Mouse (Mus musculus) urinary bladder, adult 18-20 months (tissue): ENCODE measurements around the gene Ankzf1.

Experiments
- DNase-seq, 2 experiments: peaks; one replicate each; pipeline ENCODE4 v3.0.0; 2022; ENCODE audit warnings: low spot score in 2 of 2, mixed read lengths in 2 of 2

Gene Ankzf1

DNA sequence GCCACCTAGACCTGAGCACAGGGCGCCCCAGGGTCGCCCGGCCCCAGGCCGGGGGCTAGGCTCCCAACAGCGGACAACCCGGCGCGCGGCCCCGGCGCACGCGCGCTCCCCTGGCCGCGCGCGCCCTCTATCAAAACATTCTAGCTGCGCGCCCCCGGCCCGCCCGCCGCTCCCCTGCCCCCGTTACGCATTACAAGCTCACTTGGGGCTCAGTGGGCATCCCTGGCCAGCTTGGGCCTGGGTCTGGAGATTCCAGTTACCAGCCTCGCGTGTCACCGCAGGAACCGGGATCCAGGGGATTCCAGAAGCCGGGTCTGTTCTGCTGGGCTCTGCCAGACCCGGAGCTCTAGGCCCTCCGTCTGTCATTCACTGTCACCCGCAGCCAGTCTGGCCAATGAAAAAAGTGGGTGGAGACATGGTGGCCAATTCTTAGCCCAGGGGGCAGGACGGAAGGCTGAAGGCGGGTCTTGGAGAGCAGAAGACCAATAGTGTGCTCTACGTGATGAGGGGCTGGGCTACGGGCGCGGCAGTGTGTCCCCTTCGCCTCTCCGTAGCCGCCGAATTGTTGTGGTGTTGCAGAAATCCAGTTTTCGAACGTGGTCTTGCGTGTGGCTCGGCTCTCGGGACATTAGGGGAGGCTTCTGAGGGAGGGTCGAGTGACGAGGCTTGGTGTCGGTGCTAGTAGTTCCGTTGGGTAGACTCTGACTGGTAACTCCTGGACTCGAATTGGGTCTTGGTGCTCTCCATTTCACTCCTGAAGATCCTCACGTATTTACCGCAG, at the start of gene Ankzf1, which contains the start of gene Atg9a:
Ankzf1 (plus strand) TSS at position 530 of the 781 bp plus-strand sequence.
Atg9a (minus strand) TSS at position 575 of the 781 bp plus-strand sequence.
- DNase-seq = peak; percentile 86 to 96

GRCm38 (mm10) chr1:75142301-75143261, 49.4 kb upstream of the Ankzf1 start, which contains the start of the genes Cnppd1 and Retreg2:
TSS of gene Cnppd1 (minus strand) at chr1:75142711.
TSS of gene Retreg2 (plus strand) at chr1:75142778.
- peak; percentile 93 to 97 for DNase-seq

DNA sequence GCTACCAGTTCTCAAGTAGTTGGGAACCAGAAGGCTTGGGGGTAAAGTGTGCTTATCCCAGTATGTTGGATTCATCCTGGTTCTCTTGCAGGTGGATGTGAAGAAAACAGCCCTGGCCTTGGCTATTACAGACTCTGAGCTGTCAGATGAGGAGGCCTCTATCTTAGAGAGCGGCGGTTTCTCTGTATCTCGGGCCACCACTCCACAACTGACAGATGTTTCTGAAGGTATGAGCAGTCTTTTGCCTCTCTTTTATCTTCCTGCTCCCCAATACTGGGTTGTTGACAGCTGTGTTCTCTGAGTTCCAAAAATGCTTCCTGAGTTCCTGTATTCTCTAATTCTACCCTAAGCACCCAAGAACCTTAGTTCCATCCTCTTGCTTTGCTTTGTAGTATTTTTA, 46.4 kb upstream of the Ankzf1 start:
- DNase-seq = no peak

GRCm38 (mm10) chr1:75147411-75148135, 44.4 kb upstream of the Ankzf1 start:
- DNase-seq = no peak

DNA sequence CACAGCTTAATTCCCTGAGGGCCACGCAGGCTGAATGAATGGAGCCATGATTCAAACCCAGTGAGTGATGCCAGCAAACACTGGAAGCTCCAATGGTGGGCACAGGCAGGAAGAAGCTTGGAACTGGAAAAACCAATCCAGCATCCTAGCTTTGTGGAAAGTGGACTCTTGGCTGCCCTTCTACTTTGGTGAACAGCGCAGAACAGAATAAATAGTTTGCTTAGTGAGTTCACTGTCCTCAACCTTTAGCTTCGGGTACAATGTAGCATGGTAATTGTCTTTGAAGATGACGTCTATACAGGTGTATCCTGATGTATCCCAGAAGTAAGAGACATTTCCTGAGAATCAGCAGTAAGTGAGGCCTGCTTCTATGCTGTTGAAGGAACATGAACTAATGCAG, 43.2 kb upstream of the Ankzf1 start:
- DNase-seq = no peak

DNA sequence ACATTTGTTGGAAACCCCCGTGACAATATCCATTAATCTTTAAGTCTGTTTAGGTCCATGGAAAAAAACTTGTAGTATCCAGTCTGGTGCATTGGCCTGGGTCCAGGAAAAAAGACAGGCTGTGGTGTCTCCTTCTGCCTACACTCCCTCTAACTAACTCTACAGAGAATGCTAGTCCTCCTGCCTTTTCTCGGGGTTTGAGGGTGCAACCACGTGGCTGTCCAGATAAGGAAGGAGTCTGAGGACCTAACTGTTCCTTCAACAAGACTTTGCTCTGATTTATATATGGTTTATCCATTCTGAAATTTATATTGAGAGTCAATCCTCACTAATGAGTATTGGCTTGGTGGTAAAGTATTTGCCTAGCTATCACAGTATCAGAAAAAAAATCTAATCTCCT, 36.1 kb upstream of the Ankzf1 start:
- no peak for DNase-seq

GRCm38 (mm10) chr1:75158990-75159389, 33.0 kb upstream of the Ankzf1 start:
- DNase-seq = no peak

DNA sequence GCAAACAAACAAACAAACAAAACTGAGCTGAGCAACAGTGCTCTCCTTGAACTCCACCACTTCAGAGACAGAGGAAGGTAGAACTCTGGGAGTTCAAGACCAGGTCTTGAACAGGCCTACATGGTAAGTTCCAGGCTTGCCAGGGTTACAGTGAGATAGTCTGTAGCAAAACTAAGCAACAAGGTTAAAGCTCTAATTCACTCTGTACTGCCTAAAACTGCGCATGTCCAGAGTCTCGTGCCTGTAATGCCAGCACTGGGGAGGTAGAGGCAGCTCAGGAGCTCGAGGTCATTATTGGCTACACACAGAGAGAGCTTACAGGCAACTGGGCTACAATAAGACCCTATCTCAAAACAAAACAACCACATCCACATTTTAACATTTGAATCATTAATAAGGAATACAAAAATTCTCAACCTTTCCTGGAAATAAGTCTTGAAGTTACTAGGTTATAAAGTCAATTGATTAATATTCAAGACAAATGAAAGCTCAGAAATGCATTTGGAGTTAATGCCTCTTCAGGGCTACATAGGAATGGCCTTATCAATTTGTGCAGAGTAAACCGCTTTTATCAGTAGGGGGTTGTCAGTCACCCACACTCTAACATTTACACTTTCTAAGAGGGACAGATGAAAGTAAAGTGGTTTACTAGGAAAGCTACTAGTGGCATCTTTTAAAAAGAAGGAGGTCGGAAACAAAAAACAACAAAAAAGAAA, 32.3 kb upstream of the Ankzf1 start:
- no peak for DNase-seq

GRCm38 (mm10) chr1:75160256-75160617, 31.7 kb upstream of the Ankzf1 start:
- DNase-seq = no peak

DNA sequence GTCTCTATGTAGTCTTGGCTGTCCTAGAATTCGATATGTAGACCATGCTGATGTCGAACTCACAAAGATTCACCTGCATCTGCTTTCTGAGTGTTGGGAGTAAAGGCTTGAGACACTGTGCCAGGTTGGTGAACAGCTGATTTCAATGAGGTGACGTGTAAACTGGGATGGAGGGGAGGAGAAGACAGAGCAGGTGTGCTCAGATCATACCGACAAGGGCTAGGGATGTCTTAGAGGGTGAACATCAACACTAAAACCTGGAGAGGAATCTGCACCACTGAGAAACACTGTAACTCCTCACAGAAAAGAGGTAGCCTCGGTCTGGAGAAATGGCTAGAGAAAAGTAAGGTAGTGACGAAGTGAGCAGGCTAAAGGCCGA, 23.9 kb upstream of the Ankzf1 start:
- DNase-seq = no peak

DNA sequence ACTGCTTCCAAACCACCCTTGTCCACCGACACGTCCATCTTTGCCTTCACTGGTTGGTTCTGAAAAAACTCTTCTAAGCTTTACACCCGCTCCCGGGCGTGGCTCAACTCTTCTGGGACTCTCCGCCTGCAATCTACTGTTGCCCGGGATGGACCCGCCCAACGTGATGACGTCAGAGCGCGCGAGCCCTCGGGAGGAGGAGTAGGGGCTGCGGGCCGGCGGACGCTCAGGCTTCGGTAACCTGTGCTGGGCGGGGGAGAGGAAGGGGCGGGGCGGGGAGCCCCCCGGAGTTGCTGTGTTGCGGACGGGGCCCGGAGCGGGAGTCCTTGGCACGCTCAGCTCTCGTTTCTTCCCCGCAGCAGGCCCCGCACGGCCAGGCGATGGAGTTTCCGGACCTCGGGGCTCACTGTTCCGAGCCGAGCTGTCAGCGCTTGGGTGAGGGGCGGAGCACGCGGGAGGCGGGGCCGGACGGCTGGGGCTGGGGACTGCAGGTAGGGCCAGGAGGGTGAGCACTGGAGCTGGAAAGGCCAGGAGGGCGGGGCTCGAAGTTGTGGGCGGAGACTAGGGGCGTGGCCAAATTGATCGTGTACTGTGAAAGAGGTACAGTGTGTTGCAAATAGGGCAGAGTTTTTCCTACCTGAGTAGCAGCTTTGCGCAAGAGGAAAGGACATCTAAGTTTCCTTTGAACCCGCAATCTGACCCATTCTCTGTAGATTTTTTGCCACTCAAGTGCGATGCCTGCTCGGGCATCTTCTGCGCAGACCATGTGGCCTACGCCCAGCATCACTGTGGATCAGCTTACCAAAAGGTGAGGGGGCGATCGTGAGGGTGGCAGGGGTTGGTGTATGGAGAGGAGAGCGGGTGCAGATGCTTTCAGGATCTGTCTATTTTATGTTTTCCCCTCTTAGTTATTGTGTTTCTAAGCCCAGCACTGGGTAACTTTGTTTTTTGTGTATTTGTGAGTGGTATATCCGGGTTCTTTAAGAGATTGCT, 23.2 kb upstream of the Ankzf1 start, which contains the start of gene Zfand2b:
Zfand2b (plus strand) TSS at position 175 of the 993 bp plus-strand sequence.
- peak; percentile 97 to 100 for DNase-seq

- DNase-seq = peak in 1 of 2 experiments; percentile 39
These were observed 12.4 kb upstream of the Ankzf1 start for GRCm38 (mm10) chr1:75179334-75180104.

GRCm38 (mm10) chr1:75180105-75180590, 11.8 kb upstream of the Ankzf1 start, which contains the start of gene Abcb6:
TSS of gene Abcb6 (minus strand) at chr1:75180392.
- peak; percentile 74 to 75 for DNase-seq

DNA sequence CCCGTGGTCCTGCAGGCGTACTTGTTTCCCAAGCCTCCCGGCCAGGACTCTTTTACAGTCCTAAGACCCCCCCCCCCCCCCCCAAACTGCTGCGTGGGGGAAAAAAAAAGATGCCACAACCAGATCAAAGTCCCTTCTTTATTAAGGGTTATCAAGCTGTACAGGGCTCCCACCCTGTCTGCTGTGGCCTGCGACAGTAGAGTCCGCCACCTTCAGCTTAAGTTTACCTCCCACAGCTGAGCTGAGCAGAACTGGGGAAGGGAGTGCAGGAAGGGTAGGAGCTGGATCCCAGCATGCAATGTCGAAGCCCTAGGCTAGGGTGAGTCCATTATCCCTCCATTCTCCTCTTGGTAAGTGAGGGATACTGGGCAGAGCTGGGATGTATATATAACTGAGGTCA, 11.2 kb upstream of the Ankzf1 start:
- no peak for DNase-seq

- DNase-seq = no peak
These were observed 10.5 kb upstream of the Ankzf1 start for GRCm38 (mm10) chr1:75181377-75181870.

- no peak for DNase-seq
These were observed 9.8 kb upstream of the Ankzf1 start for GRCm38 (mm10) chr1:75182160-75182559.

DNA sequence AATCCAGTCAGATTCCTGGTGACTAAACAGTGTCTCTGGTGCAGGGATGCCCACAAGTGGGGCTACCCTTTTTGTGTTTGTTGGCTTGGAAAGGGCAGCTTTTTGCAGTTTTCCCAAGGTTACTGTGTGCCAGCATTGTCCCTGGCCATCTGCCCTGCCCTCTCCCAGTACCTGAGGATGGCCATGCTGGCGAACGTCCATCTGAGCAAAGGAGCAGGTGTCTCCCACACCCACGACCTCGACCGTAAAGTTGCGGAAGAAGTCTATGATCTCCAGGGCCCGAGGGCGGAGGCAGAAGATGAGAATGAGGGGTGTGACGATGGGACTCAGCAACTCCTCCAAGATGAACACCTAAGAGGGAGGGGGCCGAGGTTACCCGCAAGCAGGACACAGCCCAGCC, 6.5 kb upstream of the Ankzf1 start:
- DNase-seq = no peak

- DNase-seq = no peak
These were observed 4.8 kb upstream of the Ankzf1 start for GRCm38 (mm10) chr1:75187126-75187525.
